Mouse (Mus musculus) CH12.LX (cell line): ENCODE results near the gene Enah.

Experiments
- BHLHE40 ChIP-seq: IDR thresholded peaks from 2 replicates; pipeline ENCODE4 v1.6.1; 2011; ENCODE audit warnings: mild to moderate bottlenecking, low read depth, low read length, improper control_type of control experiment
- CHD2 ChIP-seq: IDR thresholded peaks from 2 replicates; pipeline ENCODE4 v1.6.1; 2011; ENCODE audit warnings: low read length, improper control_type of control experiment
- CTCF ChIP-seq, 2 experiments: IDR thresholded peaks in 1 of 2; conservative IDR thresholded peaks in 1 of 2; 2 replicates each; pipeline ENCODE4 v1.5.1; 2011 to 2012; ENCODE audit warnings: low read depth in 2 of 2, low read length in 2 of 2, improper control_type of control experiment in 1 of 2, inconsistent platforms in 1 of 2, mild to moderate bottlenecking in 1 of 2, moderate library complexity in 1 of 2
- E2F4 ChIP-seq: IDR thresholded peaks from 2 replicates; pipeline ENCODE4 v1.6.1; 2011; ENCODE audit warnings: low read depth, low read length, improper control_type of control experiment; ENCODE audit not compliant: insufficient replicate concordance
- GABPA ChIP-seq: IDR thresholded peaks from 2 replicates; pipeline ENCODE4 v1.6.1; 2012; ENCODE audit warnings: low read depth, low read length, improper control_type of control experiment, inconsistent platforms; ENCODE audit not compliant: insufficient replicate concordance
- MAFK ChIP-seq: IDR thresholded peaks from 2 replicates; pipeline ENCODE4 v1.6.1; 2011; ENCODE audit warnings: low read length, improper control_type of control experiment; ENCODE audit not compliant: insufficient replicate concordance
- POLR2A ChIP-seq: IDR thresholded peaks from 2 replicates; pipeline ENCODE4 v1.6.1; 2011; ENCODE audit warnings: low read depth, mild to moderate bottlenecking, improper control_type of control experiment, low read length
- RCOR1 ChIP-seq: conservative IDR thresholded peaks from 2 replicates; pipeline ENCODE4 v1.6.1; 2012; ENCODE audit warnings: low read depth, mild to moderate bottlenecking, inconsistent platforms, low read length, improper control_type of control experiment
- SMC3 ChIP-seq: IDR thresholded peaks from 2 replicates; pipeline ENCODE4 v1.6.1; 2011; ENCODE audit warnings: low read depth, low read length, improper control_type of control experiment
- TBP ChIP-seq: conservative IDR thresholded peaks from 2 replicates; pipeline ENCODE4 v1.6.1; 2011; ENCODE audit warnings: low read depth, low read length, improper control_type of control experiment
- USF2 ChIP-seq: conservative IDR thresholded peaks from 2 replicates; pipeline ENCODE4 v1.6.1; 2011; ENCODE audit warnings: low read depth, low read length, improper control_type of control experiment

DNA sequence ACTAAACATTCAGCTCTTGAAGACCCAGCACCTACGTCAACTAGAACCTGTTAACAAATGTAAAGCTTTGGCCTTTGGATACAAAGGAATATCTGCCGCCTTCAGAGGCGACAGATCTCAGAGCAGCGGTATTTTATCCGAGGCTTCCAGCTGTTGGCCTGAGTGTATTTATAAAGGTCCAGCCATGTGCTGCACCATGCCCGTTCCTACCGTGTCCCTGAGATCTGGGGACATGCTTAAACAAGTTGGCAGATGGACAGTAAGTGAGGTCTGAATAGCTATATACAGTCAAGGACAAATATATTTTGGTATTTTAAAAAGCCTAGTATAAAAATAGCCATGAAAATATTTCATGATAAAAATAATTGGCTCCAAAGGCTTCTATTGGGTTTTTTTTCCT is 32.6 kb upstream of the Enah start:
- TF ChIP-seq BHLHE40 (no peak), E2F4 (no peak), POLR2A (no peak), CHD2 (no peak), CTCF (conservative IDR thresholded peaks at IDR 0.05 in 1 of 2, IDR thresholded peaks at IDR 0.05 in 1 of 2; ENCODE audit: low read depth in 2 of 2, low read length in 2 of 2) (no peak), USF2 (no peak), RCOR1 (no peak), SMC3 (no peak), GABPA (no peak), MAFK (no peak), TBP (no peak)
